Mouse (Mus musculus): Measurements from ENCODE around the gene Pkd1l2.

Gene Pkd1l2

GRCm38 (mm10) chr8:116991241-116991640, 91.0 kb downstream of the Pkd1l2 start:
- Histone ChIP-seq H3K27me3 (ENCODE audit: control insufficient read depth, insufficient read depth, low read length, poor library complexity, severe bottlenecking) (no peaks in the 10 kb centered on the region), H3K36me3 (ENCODE audit: control insufficient read depth, insufficient read depth, low read length, poor library complexity, severe bottlenecking) (no peaks in the 10 kb centered on the region)
- no peak for DNase-seq (ENCODE audit: low read depth, low spot score)

DNA sequence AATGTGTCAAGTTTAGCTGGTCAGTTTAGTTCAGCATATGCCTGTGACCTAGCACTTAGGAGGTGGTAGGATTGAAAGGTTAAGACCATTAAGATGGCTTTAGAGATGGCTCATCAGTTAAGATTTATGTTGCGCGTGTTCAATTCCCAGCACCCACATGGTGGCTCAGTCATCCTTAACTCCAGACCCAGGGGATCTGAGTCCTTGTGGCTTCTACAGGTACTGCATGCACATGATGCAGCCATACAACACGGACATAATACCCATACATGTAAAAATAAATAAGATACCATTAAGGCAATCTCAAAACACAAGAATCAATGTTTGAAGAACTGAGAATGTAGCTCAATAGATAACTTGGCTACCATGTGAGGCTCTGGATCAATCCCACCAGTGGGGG, 92.4 kb downstream of the Pkd1l2 start:
- no peaks in the 10 kb centered on the region for H3K36me3 ChIP-seq (ENCODE audit: control insufficient read depth, insufficient read depth, low read length, poor library complexity, severe bottlenecking)
- peak; percentile 22 for DNase-seq (ENCODE audit: low read depth, low spot score)
- H3K27me3 ChIP-seq (ENCODE audit: control insufficient read depth, insufficient read depth, low read length, poor library complexity, severe bottlenecking): no peaks in the 10 kb centered on the region

DNA sequence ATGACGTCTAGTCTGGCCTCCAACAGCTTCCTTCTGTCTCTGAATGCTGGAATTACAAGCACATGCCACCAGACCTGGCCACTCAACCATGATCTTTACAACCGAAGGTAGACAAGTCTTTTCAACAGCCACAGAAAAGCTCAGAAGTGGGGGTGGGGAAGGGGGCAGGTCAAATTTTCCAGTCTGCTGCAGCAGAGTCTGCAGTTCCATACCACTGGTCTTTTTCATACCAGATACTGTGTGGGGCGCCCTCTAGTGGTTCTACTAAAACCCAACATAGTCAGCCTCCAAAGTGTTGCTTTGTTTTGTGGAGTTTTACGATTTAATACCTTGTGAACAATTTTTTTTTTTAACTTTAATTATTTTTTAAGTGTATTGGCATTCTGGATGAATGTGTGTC, 102.1 kb downstream of the Pkd1l2 start:
- no peaks in the 10 kb centered on the region for H3K27me3 ChIP-seq (ENCODE audit: control insufficient read depth, insufficient read depth, low read length, poor library complexity, severe bottlenecking)
- H3K36me3 ChIP-seq (ENCODE audit: control insufficient read depth, insufficient read depth, low read length, poor library complexity, severe bottlenecking): no peaks in the 10 kb centered on the region
- peak; percentile 85 for DNase-seq (ENCODE audit: low read depth, low spot score)

GRCm38 (mm10) chr8:116978631-116979256, 103.5 kb downstream of the Pkd1l2 start, which contains the start of gene 1700030J22Rik:
TSS of gene 1700030J22Rik (minus strand) at chr8:116978959.
- DNase-seq (ENCODE audit: low read depth, low spot score): peak; percentile 99
- no peaks in the 10 kb centered on the region for H3K36me3 ChIP-seq (ENCODE audit: control insufficient read depth, insufficient read depth, low read length, poor library complexity, severe bottlenecking)
- no peaks in the 10 kb centered on the region for H3K27me3 ChIP-seq (ENCODE audit: control insufficient read depth, insufficient read depth, low read length, poor library complexity, severe bottlenecking)

- Histone ChIP-seq H3K36me3 (ENCODE audit: control insufficient read depth, insufficient read depth, low read length, poor library complexity, severe bottlenecking) (no peaks in the 10 kb centered on the region), H3K27me3 (ENCODE audit: control insufficient read depth, insufficient read depth, low read length, poor library complexity, severe bottlenecking) (no peaks in the 10 kb centered on the region)
- no peak for DNase-seq (ENCODE audit: low read depth, low spot score)
Measured at GRCm38 (mm10) chr8:116978052-116978451, 104.2 kb downstream of the Pkd1l2 start.

- Histone ChIP-seq H3K36me3 (ENCODE audit: control insufficient read depth, insufficient read depth, low read length, poor library complexity, severe bottlenecking) (no peaks in the 10 kb centered on the region), H3K27me3 (ENCODE audit: control insufficient read depth, insufficient read depth, low read length, poor library complexity, severe bottlenecking) (no peaks in the 10 kb centered on the region)
- no peak for DNase-seq (ENCODE audit: low read depth, low spot score)
Measured at GRCm38 (mm10) chr8:116975606-116976005, 106.6 kb downstream of the Pkd1l2 start.

- Histone ChIP-seq H3K27me3 (ENCODE audit: control insufficient read depth, insufficient read depth, low read length, poor library complexity, severe bottlenecking) (no peaks in the 10 kb centered on the region), H3K36me3 (ENCODE audit: control insufficient read depth, insufficient read depth, low read length, poor library complexity, severe bottlenecking) (no peaks in the 10 kb centered on the region)
- no peak for DNase-seq (ENCODE audit: low read depth, low spot score)
Measured at GRCm38 (mm10) chr8:116975066-116975465, 107.2 kb downstream of the Pkd1l2 start.

DNA sequence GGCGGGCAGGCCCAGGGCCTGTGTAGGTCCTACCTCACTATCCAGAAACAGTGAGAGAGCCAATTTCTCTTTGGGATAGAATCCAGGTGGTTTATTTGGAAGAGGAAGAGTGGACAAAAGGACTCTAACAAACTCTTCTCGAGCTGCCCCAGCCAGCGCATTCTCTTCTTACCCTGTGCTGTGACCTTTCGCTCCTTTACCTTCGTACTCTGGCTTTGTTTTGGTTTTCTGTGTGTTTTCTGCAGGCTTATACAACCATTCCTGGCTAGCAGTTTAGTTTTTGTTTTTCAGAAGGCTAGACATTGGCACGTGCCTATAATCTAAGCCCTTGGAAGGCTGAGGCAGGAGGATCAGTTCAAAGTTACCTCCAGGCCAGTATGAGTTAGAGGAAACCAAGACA, 112.7 kb downstream of the Pkd1l2 start:
- H3K27me3 ChIP-seq (ENCODE audit: control insufficient read depth, insufficient read depth, low read length, poor library complexity, severe bottlenecking): no peaks in the 10 kb centered on the region
- H3K36me3 ChIP-seq (ENCODE audit: control insufficient read depth, insufficient read depth, low read length, poor library complexity, severe bottlenecking): no peaks in the 10 kb centered on the region
- DNase-seq (ENCODE audit: low read depth, low spot score): no peak

DNA sequence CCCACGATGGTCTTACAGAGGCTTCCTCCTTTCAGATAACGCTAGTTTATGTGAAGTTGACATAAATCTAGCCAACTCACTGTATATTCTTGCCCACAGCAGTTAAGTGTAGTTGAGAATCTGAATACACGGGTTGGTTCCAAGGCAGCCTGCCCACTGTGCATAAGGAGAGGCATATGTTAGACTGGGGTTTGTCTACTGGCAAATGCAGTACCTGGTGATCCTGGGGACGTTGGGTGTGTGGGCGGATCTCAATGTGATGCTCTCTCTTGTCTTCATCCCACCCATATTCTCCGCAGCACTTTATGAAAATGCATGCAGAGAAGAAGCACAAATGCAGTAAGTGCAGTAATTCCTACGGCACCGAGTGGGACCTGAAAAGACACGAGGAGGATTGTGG, 127.8 kb downstream of the Pkd1l2 start:
- peaks cover 23% of the 10 kb centered on the region for H3K36me3 ChIP-seq (ENCODE audit: control insufficient read depth, insufficient read depth, low read length, poor library complexity, severe bottlenecking)
- no peak for DNase-seq (ENCODE audit: low read depth, low spot score)
- H3K27me3 ChIP-seq (ENCODE audit: control insufficient read depth, insufficient read depth, low read length, poor library complexity, severe bottlenecking): no peaks in the 10 kb centered on the region

GRCm38 (mm10) chr8:116952428-116952827, 129.8 kb downstream of the Pkd1l2 start:
- DNase-seq (ENCODE audit: low read depth, low spot score): peak; percentile 10
- no peaks in the 10 kb centered on the region for H3K27me3 ChIP-seq (ENCODE audit: control insufficient read depth, insufficient read depth, low read length, poor library complexity, severe bottlenecking)

DNA sequence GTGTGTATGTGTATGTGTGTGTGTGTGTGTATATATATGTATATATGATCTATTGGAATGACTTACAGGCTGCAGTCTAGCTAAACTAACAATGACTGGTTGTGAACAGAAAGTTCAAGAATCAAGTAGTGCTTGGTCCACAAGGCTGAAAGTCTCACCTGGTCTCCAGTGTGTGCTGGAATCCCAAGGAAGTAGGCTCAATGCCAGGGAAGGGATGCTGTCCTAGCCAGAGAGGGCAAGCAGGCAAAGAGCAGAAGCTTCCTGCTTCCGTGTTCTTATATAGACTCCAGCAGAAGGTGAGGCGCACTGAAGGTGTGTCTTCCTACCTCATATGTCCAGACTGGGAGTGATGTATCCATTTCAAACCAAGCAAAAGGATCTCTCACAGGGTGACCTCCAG, 130.5 kb downstream of the Pkd1l2 start:
- H3K36me3 ChIP-seq (ENCODE audit: control insufficient read depth, insufficient read depth, low read length, poor library complexity, severe bottlenecking): peaks cover 17% of the 10 kb centered on the region

More at GRCm38 (mm10) chr8:116952428-116952827, 129.8 kb downstream of the Pkd1l2 start:
- H3K36me3 ChIP-seq (ENCODE audit: control insufficient read depth, insufficient read depth, low read length, poor library complexity, severe bottlenecking): peaks cover 18% of the 10 kb centered on the region

DNA sequence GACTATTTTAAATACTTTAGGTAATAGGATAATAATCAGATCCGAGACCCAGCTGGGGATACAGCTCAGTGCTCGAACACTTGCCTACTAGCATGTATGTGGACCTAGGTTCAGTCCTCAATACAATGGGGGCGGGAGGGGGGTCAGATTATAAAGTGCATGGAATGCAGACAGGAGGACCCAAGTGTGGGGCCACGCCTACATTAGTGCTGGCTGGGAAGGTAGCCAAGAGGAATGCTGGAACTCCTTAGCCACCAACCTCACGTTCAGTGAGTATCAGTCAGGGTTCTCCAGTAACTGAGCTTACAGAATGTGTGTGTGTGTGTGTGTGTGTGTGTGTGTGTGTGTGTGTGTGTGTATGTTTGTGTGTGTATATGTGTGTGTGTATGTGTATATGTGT, 130.9 kb downstream of the Pkd1l2 start:
- peaks cover 14% of the 10 kb centered on the region for H3K36me3 ChIP-seq (ENCODE audit: control insufficient read depth, insufficient read depth, low read length, poor library complexity, severe bottlenecking)
- DNase-seq (ENCODE audit: low read depth, low spot score): no peak
- no peaks in the 10 kb centered on the region for H3K27me3 ChIP-seq (ENCODE audit: control insufficient read depth, insufficient read depth, low read length, poor library complexity, severe bottlenecking)

More for the DNA sequence above, 130.5 kb downstream of the Pkd1l2 start:
- no peak for DNase-seq (ENCODE audit: low read depth, low spot score)
- H3K27me3 ChIP-seq (ENCODE audit: control insufficient read depth, insufficient read depth, low read length, poor library complexity, severe bottlenecking): no peaks in the 10 kb centered on the region

DNA sequence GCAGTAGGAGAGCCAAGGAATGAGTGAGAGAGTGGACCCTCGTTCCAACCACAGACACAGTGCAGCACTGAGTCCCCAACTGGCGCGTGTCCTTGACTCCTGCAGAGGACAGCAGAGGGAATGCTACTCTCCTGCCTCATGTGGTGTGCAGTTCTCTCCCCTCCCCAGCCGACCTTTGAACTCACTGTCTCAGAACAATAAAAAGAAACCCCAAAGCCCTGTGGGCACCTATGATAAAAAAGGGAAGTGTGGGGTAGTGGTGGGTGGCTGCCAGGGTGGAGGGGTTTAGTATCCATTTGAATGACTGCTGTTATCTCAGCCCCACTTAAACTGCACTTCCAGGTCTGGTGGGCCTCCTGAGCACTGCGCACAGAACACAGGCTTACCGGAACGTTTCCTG, 134.7 kb downstream of the Pkd1l2 start:
- H3K27me3 ChIP-seq (ENCODE audit: control insufficient read depth, insufficient read depth, low read length, poor library complexity, severe bottlenecking): no peaks in the 10 kb centered on the region
- peak; percentile 26 for DNase-seq (ENCODE audit: low read depth, low spot score)

DNA sequence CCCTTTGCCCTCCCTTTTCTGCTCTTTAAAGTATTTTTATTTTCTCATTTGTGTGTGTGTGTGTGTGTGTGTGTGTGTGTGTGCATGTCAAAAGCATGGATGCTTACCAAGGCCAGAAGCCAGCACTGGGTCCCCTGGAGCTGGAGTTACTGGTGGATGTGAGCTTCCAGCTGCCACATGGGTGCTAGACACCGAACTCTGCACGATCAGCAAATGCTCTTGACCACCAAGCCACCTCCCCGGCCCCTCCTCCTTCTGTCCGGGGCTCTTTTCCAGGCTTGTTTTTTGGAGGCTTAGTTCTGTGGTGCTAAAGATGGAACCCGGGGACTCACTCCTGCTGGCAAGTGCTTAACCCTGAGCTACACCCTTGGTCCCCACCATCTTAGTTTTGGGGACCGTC, 135.4 kb downstream of the Pkd1l2 start:
- no peak for DNase-seq (ENCODE audit: low read depth, low spot score)
- no peaks in the 10 kb centered on the region for H3K36me3 ChIP-seq (ENCODE audit: control insufficient read depth, insufficient read depth, low read length, poor library complexity, severe bottlenecking)
- H3K27me3 ChIP-seq (ENCODE audit: control insufficient read depth, insufficient read depth, low read length, poor library complexity, severe bottlenecking): no peaks in the 10 kb centered on the region

More for the DNA sequence above, 134.7 kb downstream of the Pkd1l2 start:
- no peaks in the 10 kb centered on the region for H3K36me3 ChIP-seq (ENCODE audit: control insufficient read depth, insufficient read depth, low read length, poor library complexity, severe bottlenecking)

GRCm38 (mm10) chr8:116946268-116946838, 135.9 kb downstream of the Pkd1l2 start:
- H3K36me3 ChIP-seq (ENCODE audit: control insufficient read depth, insufficient read depth, low read length, poor library complexity, severe bottlenecking): no peaks in the 10 kb centered on the region
- peak; percentile 48 for DNase-seq (ENCODE audit: low read depth, low spot score)

More at GRCm38 (mm10) chr8:116946268-116946838, 135.9 kb downstream of the Pkd1l2 start:
- H3K27me3 ChIP-seq (ENCODE audit: control insufficient read depth, insufficient read depth, low read length, poor library complexity, severe bottlenecking): no peaks in the 10 kb centered on the region

Data from splenic B cell, adult 2 months (primary cell).